Mouse (Mus musculus): ENCODE measurements at regions not wholly inside any gene's neighbourhood (a gene's known extent, or its start where the extent isn't known, plus 50 kb on each side); places are given as distances from the start of the nearest gene placed in this dataset.
A peak's percentile ranks its signal among the peaks of the same experiment; 100 is the strongest.

GRCm38 (mm10) chr9:51523471-51523870 is 194.8 kb upstream of the 1810046K07Rik start:
- no peak for DNase-seq

GRCm38 (mm10) chr9:51525906-51526305 is 197.2 kb upstream of the 1810046K07Rik start:
- peak; percentile 5 for DNase-seq

- peak; percentile 11 for DNase-seq
Observed at GRCm38 (mm10) chr9:51538894-51539293, 210.2 kb upstream of the 1810046K07Rik start.

GRCm38 (mm10) chr9:51541940-51542339 is 213.2 kb upstream of the 1810046K07Rik start:
- DNase-seq = no peak

- DNase-seq = no peak
Observed at GRCm38 (mm10) chr9:51572040-51572439, 193.1 kb upstream of the Arhgap20 start.

- no peak for DNase-seq
Observed at GRCm38 (mm10) chr9:51581601-51582000, 183.5 kb upstream of the Arhgap20 start.

- DNase-seq = no peak
Observed at GRCm38 (mm10) chr9:51593707-51594106, 171.4 kb upstream of the Arhgap20 start.

GRCm38 (mm10) chr9:51598706-51599105 is 166.4 kb upstream of the Arhgap20 start:
- peak; percentile 21 for DNase-seq

GRCm38 (mm10) chr9:51608158-51608557 is 157.0 kb upstream of the Arhgap20 start:
- no peak for DNase-seq

GRCm38 (mm10) chr9:51608697-51609456 is 156.3 kb upstream of the Arhgap20 start:
- no peak for DNase-seq

- DNase-seq = no peak
Observed at GRCm38 (mm10) chr9:51626156-51626555, 139.0 kb upstream of the Arhgap20 start.

GRCm38 (mm10) chr9:51636097-51636496 is 129.0 kb upstream of the Arhgap20 start:
- DNase-seq = no peak

- no peak for DNase-seq
Observed at GRCm38 (mm10) chr9:51636559-51637127, 128.5 kb upstream of the Arhgap20 start.

- DNase-seq = no peak
Observed at GRCm38 (mm10) chr9:51637131-51637920, 127.8 kb upstream of the Arhgap20 start.

- no peak for DNase-seq
Observed at GRCm38 (mm10) chr9:51641706-51642105, 123.4 kb upstream of the Arhgap20 start.

GRCm38 (mm10) chr9:51645426-51645825 is 119.7 kb upstream of the Arhgap20 start:
- DNase-seq = no peak

GRCm38 (mm10) chr9:51653376-51654292 is 111.5 kb upstream of the Arhgap20 start:
- DNase-seq = no peak

- DNase-seq = no peak
Observed at GRCm38 (mm10) chr9:51654645-51655044, 110.5 kb upstream of the Arhgap20 start.

GRCm38 (mm10) chr9:51657796-51658195 is 107.3 kb upstream of the Arhgap20 start:
- no peak for DNase-seq

GRCm38 (mm10) chr9:51660908-51661874 is 103.9 kb upstream of the Arhgap20 start:
- no peak for DNase-seq

- DNase-seq = no peak
Observed at GRCm38 (mm10) chr9:51661911-51662310, 103.2 kb upstream of the Arhgap20 start.
